Mouse (Mus musculus) liver, postnatal 0 days (tissue): ENCODE data around the gene Susd4.

Experiments used
- CTCF ChIP-seq: sonication (generic); IDR thresholded peaks from 2 replicates; pipeline ENCODE4 v1.5.1; 2016; ENCODE audit warnings: antibody characterized with exemption, low read depth
- EP300 ChIP-seq: IDR thresholded peaks from 2 replicates; pipeline ENCODE4 v1.6.1; 2016; ENCODE audit warnings: antibody characterized with exemption, low read depth, mild to moderate bottlenecking

DNA sequence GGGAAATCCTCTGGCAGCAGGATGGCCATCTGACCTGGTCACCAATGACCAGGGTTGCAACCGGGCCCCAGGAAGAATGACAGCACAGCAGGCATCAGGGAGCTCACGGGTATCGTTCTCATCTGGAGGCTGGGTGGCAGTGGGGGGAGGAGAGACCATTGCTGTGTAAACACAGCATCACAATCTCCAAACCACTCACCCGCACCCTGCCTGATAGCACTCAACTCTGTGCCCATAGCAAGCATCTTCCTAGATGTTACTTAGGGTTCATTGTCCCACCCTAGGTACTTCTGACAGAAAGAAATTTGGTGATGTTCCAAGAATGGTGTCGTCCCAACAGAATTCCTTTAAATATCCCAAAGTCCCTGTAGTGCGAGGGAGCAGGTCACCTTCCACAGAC is 133.4 kb downstream of the Susd4 start:
- TF ChIP-seq CTCF (no peak), EP300 (no peak)
